Mouse (Mus musculus) heart, embryonic 11.5 days (tissue): Measurements from ENCODE around the gene Fam110a. TPM values are rescaled to one million over a fixed set of nuclear protein-coding genes. Genes with fewer than 3 reads are reported as not detected.

Experiments
- ATAC-seq: fragments of 200-750 bp; cut with Nextera tagmentation; replicated peaks from 2 replicates; pipeline ENCODE4 v1.8.0; 2017; ENCODE audit warnings: moderate library complexity; ENCODE audit not compliant: insufficient number of reproducible peaks, low FRiP score, low TSS enrichment
- H3K27ac ChIP-seq: fragments of 300-500 bp; sonication (generic); 2 replicates; pipeline ENCODE4 v1.5.1; 2014; ENCODE audit warnings: mild to moderate bottlenecking, low read depth, low read length
- H3K27me3 ChIP-seq: fragments of 300-500 bp; sonication (generic); 2 replicates; pipeline ENCODE4 v1.6.1; 2014; ENCODE audit warnings: mild to moderate bottlenecking, low read length, mixed read lengths; ENCODE audit not compliant: control insufficient read depth, insufficient read depth
- H3K36me3 ChIP-seq: fragments of 300-500 bp; sonication (generic); 2 replicates; pipeline ENCODE4 v1.6.1; 2014; ENCODE audit warnings: mild to moderate bottlenecking, low read length, moderate library complexity, mixed read lengths; ENCODE audit not compliant: control insufficient read depth, insufficient read depth
- H3K4me1 ChIP-seq: fragments of 300-500 bp; sonication (generic); 2 replicates; pipeline ENCODE4 v1.6.1; 2014; ENCODE audit warnings: low read length; ENCODE audit not compliant: control insufficient read depth, insufficient read depth
- H3K4me2 ChIP-seq: fragments of 300-500 bp; sonication (generic); 2 replicates; pipeline ENCODE4 v1.6.1; 2014; ENCODE audit warnings: mild to moderate bottlenecking, moderate library complexity
- H3K4me3 ChIP-seq: fragments of 300-500 bp; sonication (generic); 2 replicates; pipeline ENCODE4 v1.5.1; 2014; ENCODE audit warnings: low read depth, low read length
- H3K9ac ChIP-seq: fragments of 300-500 bp; sonication (generic); 2 replicates; pipeline ENCODE4 v1.6.1; 2014; ENCODE audit warnings: mild to moderate bottlenecking, low read depth, low read length, moderate library complexity
- H3K9me3 ChIP-seq: fragments of 300-500 bp; sonication (generic); replicated peaks from 2 replicates; pipeline ENCODE4 v1.6.1; 2016; ENCODE audit warnings: low read length; ENCODE audit not compliant: control insufficient read depth
- WGBS: fragments of 180-500 bp; shearing (Covaris S2); extraction: QIAGEN DNeasy Blood & Tissue Kit; methylation state at CpG from one replicate; pipeline ENCODE4 v1.1.7; 2014; ENCODE audit not compliant: insufficient replicate concordance; 5-methylcytosine and 5-hydroxymethylcytosine counted together
- polyA plus RNA-seq: library from polyadenylated mRNA; unstranded; fragments of >200 nt; fragmentation: Nextera tagmentation; extraction: Ambion mirVana; gene quantifications from 2 replicates; pipeline ENCODE4 v1.2.1, GENCODE M21; 2014

Fam110a gene
- polyA plus RNA-seq, 1 experiment from 2014 or later, result 9.7 TPM

DNA sequence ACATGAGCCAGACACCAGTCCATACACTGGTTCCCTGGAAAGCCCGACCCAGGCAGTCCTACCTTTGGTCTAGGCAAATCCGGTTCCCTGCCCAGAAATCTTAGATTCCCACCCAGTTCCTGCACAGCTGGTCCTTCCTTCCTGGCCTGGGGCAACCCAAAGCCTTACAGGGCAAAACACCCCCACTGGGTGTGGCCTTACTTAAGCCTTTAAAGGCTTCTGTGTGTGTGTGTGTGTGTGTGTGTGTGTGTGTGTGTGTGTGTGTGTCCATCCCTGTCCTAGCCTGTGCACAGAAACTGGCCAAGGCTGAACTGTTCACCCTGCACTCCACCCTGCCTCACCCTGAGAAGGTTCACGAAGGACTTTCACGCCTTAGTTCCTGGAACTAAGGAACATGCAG lies 32.2 kb upstream of the Fam110a start:
- Histone ChIP-seq H3K4me1 (no peaks in the 10 kb centered on the region), H3K4me2 (no peak overlapping the region), H3K27ac (no peak overlapping the region), H3K27me3 (peaks cover 7% of the 10 kb centered on the region; the same call in 1 of the 2 replicates), H3K9ac (no peak overlapping the region), H3K36me3 (no peaks in the 10 kb centered on the region), H3K9me3 (no peaks in the 10 kb centered on the region), H3K4me3 (no peak overlapping the region)
- ATAC-seq, result no peak; the same call in 1 of the 2 replicates
- WGBS, result 76% methylated on average over 4 of the region's 4 CpGs

DNA sequence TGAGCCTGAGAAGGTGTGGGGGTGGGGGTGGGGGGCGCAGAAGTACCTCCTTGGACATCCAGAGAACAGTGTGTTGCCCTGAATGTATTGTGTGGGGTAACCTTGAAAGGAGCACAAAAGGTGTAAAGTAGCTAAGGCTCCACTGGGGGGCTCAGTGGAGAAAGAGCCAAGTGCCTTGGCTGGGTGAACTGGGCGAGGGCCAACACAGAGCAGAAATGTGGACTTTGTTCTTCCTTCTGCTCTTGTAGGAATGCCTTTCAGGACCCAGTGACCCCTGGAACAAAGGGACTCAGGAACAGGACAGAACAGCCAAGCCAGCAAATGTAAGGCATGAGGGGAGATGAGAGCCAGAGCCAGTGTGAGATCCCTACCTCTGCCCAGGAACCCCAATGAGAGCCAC lies 31.7 kb upstream of the Fam110a start:
- Histone ChIP-seq H3K36me3 (no peaks in the 10 kb centered on the region), H3K4me2 (no peak overlapping the region), H3K4me1 (no peaks in the 10 kb centered on the region), H3K27me3 (peaks cover 7% of the 10 kb centered on the region; the same call in 1 of the 2 replicates), H3K27ac (no peak overlapping the region), H3K9ac (no peak overlapping the region), H3K4me3 (no peak overlapping the region), H3K9me3 (no peaks in the 10 kb centered on the region)
- WGBS, result 25% methylated on average over 2 of the region's 2 CpGs
- no peak for ATAC-seq

DNA sequence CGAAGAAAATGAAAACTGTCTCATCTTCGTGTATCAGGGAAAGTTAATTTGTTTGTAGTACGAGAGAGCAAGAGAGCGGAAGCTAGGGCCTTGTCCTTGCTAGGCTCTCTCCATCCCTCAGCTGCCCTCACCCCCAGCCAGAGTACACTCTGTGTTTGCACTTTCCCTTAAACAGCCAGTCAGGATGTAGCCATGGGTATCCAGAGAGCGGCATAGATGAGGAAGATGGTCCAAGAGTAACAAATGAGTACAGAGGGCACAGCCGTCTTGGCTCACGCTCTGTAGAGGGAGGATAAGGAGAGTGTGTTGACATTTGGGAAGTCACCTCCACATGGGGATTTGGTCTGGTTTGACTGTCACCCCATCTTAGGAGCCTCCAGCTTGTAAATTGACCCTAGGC lies 30.6 kb upstream of the Fam110a start:
- 74% methylated on average over 7 of the region's 7 CpGs for WGBS
- Histone ChIP-seq H3K9ac (no peak overlapping the region), H3K4me2 (no peak overlapping the region), H3K4me3 (no peak overlapping the region), H3K4me1 (no peaks in the 10 kb centered on the region), H3K27ac (no peak overlapping the region), H3K27me3 (peaks cover 7% of the 10 kb centered on the region; the same call in 1 of the 2 replicates), H3K9me3 (no peaks in the 10 kb centered on the region), H3K36me3 (no peaks in the 10 kb centered on the region)
- no peak for ATAC-seq

DNA sequence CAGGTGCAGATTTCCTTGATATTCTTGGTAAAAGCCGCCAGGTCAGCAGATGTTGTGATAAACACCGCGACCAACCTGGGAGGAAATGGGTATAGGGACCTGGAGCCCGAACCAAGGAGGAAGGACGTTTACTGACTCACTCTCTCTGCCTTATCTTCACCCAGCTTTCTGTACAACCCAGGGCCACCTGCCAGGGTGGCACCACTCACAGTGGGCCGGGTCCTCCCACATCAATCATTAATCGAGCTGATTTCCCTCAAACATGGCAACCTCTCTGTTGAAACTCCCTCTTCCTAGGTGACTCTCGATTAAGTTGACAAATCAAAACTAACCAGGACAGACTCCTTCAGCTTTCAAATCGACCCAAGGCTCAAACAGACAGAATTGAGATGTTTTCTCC lies 30.2 kb upstream of the Fam110a start:
- no peak overlapping the region for H3K27ac ChIP-seq
- no peaks in the 10 kb centered on the region for H3K4me1 ChIP-seq

DNA sequence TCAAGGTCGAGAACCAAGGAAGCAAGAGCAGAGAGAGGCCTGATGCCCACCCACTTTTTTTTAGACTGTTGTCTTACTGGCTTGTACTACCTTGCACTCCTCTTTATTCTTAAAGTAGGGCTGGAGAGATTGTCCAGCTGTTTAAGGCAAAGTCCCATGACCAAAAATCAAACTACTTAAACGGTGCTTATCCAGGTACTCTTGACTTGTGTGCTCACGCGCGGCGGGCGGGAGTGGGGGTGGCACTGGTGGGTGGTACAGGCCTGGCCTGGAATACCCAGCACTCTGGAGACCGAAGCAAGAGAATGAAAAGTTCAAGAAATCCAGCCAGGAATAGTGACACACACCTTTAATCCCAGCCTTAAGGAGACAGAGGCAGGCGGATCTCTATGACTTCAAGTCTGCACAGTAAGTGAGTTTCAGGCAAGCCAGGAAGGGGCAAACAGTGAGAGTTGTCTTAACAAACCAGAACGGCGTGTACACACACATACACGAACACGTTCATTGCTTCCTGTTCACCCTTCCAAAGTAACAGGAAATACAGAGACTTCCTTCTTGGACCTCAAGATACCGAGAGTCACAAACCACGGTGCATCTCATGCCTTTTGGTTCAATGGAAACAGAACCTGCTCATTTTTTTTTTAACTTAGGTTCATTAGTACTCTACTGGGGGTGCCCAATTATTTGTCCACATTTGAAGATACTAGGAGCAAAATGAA lies 29.2 kb upstream of the Fam110a start:
- no peaks in the 10 kb centered on the region for H3K9me3 ChIP-seq
- 77% methylated on average over 15 of the region's 15 CpGs for WGBS
- no peak overlapping the region for H3K4me2 ChIP-seq
- H3K27ac ChIP-seq, result no peak overlapping the region
- no peaks in the 10 kb centered on the region for H3K36me3 ChIP-seq
- no peak overlapping the region for H3K9ac ChIP-seq
- peaks cover 9% of the 10 kb centered on the region; the same call in 1 of the 2 replicates for H3K27me3 ChIP-seq
- H3K4me3 ChIP-seq, result no peak overlapping the region
- H3K4me1 ChIP-seq, result no peaks in the 10 kb centered on the region
- ATAC-seq, result no peak

More for the DNA sequence above, 30.2 kb upstream of the Fam110a start:
- Histone ChIP-seq H3K9ac (no peak overlapping the region), H3K36me3 (no peaks in the 10 kb centered on the region), H3K4me2 (no peak overlapping the region), H3K4me3 (no peak overlapping the region), H3K27me3 (peaks cover 7% of the 10 kb centered on the region; the same call in 1 of the 2 replicates), H3K9me3 (no peaks in the 10 kb centered on the region)
- 72% methylated on average over 9 of the region's 9 CpGs for WGBS
- no peak for ATAC-seq

DNA sequence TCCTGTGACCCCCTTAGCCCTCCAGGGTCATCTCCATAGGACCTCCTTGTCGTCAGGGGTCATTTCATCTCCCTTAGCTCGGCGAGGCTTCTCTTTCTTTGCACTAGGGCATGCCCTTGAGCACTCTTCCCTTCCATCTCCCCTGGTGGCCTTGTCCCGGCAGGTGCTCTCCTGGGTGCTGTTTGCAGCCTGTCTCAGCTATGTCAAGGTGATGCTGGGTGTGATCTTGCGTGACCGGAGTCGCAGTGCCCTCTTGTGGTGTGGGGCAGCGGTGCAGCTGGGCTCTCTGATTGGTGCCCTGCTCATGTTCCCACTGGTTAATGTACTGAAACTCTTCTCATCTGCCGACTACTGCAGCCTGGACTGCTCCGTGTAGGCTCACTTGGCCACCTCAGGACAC lies 27.8 kb upstream of the Fam110a start:
- no peaks in the 10 kb centered on the region for H3K36me3 ChIP-seq
- no peaks in the 10 kb centered on the region for H3K9me3 ChIP-seq
- no peak for ATAC-seq
- H3K9ac ChIP-seq, result no peak overlapping the region
- no peak overlapping the region for H3K27ac ChIP-seq
- no peak overlapping the region for H3K4me2 ChIP-seq
- no peak overlapping the region for H3K4me3 ChIP-seq
- peaks cover 9% of the 10 kb centered on the region; the same call in 1 of the 2 replicates for H3K27me3 ChIP-seq
- 58% methylated on average over 10 of the region's 10 CpGs for WGBS
- H3K4me1 ChIP-seq, result no peaks in the 10 kb centered on the region

DNA sequence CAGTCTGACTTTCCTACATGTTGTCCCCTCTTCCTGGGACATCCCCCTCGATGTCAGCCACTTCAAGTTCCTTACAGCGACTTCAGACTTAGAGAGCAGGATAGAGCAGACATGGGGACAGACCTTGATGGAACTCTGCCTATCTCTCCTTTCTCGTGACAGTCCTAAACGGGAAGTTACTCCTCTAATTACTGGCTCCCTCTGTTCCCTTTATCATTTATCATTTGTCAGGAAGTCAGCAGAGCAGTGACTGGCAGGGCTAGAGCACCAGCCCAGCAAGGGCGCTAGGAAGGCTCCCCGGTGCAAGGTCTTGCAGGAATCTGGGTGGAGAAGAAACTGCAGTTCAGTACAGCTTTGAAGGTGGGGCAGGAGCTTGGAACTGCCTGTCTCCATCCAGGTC lies 22.5 kb upstream of the Fam110a start:
- Histone ChIP-seq H3K4me3 (no peak overlapping the region), H3K27ac (no peak overlapping the region), H3K4me2 (no peak overlapping the region), H3K9ac (no peak overlapping the region), H3K36me3 (no peaks in the 10 kb centered on the region), H3K4me1 (peaks cover 6% of the 10 kb centered on the region; the same call in 1 of the 2 replicates), H3K9me3 (no peaks in the 10 kb centered on the region), H3K27me3 (peaks cover 41% of the 10 kb centered on the region)
- 41% methylated on average over 6 of the region's 6 CpGs for WGBS
- no peak for ATAC-seq

DNA sequence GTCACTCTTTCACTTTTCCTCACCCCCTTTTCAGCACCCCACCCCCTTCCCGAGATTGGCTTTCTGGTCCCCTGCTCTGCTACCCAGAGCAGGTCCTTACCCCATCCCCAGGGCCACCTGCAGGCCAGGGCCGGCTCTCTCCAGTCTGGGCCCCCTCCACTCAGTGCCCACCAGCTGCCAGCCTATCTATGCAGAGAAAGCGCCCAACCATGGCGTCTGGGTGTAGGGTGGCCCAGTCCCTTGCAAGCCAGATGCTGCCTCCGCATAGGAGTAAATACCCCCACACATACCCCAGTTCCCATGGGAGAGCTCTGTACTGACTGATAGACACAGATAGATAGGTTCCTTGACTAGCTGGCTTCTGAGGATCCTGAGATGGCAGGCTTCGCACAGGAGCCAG lies 20.7 kb upstream of the Fam110a start:
- H3K27ac ChIP-seq, result no peak overlapping the region
- no peak overlapping the region for H3K4me2 ChIP-seq
- ATAC-seq, result no peak
- H3K4me1 ChIP-seq, result peaks cover 6% of the 10 kb centered on the region; the same call in 1 of the 2 replicates
- peaks cover 53% of the 10 kb centered on the region for H3K27me3 ChIP-seq
- no peaks in the 10 kb centered on the region for H3K36me3 ChIP-seq
- H3K9me3 ChIP-seq, result no peaks in the 10 kb centered on the region
- H3K4me3 ChIP-seq, result no peak overlapping the region
- WGBS, result 51% methylated on average over 6 of the region's 6 CpGs
- no peak overlapping the region for H3K9ac ChIP-seq

DNA sequence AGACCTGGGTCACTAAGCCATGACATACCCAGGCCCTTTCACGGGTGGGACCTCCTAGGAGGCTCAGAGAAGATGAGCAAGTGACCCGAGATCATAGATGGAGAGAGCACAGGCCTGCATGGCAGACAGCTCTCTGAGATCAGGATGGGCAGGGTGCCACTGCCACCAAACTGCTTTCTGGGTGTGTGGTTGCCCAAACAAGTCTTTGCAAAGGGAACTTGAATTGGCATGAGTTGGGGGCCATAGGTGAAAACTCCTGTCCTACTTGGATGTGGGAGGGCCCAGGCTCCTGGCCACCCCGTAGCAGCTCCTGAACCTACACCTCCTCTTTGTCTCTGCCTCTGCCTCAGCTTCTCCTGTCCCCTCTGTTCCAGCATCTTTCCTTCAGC lies 20.3 kb upstream of the Fam110a start:
- Histone ChIP-seq H3K9ac (no peak overlapping the region), H3K4me3 (no peak overlapping the region), H3K9me3 (no peaks in the 10 kb centered on the region), H3K4me2 (no peak overlapping the region), H3K4me1 (peaks cover 6% of the 10 kb centered on the region; the same call in 1 of the 2 replicates), H3K27ac (no peak overlapping the region), H3K27me3 (peaks cover 58% of the 10 kb centered on the region), H3K36me3 (no peaks in the 10 kb centered on the region)
- 42% methylated on average over 3 of the region's 3 CpGs for WGBS
- no peak for ATAC-seq
